Mouse (Mus musculus): Measurements from ENCODE around the gene Tprkb.

DNA sequence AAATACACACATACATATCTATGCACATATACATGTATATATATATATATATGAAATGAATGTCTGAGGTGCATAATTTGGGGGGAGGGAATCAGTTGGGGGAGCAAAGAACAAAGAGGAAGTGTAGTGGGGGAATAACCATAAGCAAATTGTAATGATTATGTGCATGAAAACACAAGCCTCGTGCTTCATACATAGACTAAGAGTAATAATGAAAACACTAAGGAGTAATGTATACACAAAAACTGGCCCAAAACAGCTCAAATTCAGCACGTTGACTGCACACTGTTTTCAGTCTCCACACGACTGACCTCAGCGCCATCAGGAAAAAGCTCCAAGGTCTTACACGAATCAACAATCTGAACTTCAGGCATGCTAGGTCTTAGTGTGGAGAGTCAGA is 64.6 kb downstream of the Tprkb start:
- TF ChIP-seq CTCF (IDR thresholded peaks at IDR 0.05; ENCODE audit: low read depth) (no peak), EP300 (IDR thresholded peaks at IDR 0.05; ENCODE audit: low read depth) (no peak)

Data from liver, postnatal 0 days (tissue).